Mouse (Mus musculus): ENCODE results near the gene Lrrc75b.
"Not testable (repeated sequence)": the region's sequence is repeated elsewhere in the genome, so short reads cannot be mapped to it uniquely, and the experiment has no call there.

Lrrc75b gene

DNA sequence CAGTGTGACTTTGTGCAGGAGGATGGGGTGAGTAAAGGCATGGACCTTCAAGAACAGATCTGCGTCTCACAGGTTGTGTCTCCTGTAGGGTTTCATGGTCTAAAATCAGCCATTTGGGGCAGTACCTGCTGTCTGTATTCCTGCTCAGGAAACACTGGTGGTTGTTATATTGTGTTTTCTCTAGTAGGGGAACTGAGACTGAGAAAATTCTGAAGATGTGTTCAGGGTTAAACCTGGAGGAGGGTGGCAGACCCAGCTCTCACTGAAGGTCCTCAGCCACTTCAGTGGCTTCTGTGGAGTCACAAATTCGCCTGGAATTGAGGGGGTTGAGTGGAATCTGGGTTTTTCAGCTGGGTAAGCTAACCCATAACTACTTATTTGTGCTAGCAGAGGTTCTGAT is 29.8 kb downstream of the Lrrc75b start:
- DNase-seq, result peak; percentile 57

DNA sequence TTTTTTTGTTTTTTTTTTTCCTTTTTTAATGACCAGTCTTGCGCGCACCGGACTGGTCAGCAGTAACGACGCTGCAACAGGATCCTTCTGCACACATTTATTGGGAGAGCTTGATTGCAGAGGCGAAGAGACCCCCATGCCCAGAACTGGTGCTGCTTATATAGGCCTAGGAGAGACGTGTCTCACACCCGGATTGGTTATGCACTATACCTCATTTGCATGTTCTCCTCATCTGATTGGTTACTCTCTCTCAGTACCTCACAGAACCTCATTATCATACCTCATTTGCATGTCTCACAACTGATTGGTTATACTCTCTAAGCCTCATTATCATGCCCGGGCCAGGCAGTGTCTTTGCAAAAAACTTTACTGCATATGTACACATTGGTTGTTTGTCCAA is 34.7 kb downstream of the Lrrc75b start:
- DNase-seq, result peak; percentile 63

- no peak for DNase-seq
Measured at GRCm38 (mm10) chr10:75521643-75522042, 38.5 kb downstream of the Lrrc75b start.

DNA sequence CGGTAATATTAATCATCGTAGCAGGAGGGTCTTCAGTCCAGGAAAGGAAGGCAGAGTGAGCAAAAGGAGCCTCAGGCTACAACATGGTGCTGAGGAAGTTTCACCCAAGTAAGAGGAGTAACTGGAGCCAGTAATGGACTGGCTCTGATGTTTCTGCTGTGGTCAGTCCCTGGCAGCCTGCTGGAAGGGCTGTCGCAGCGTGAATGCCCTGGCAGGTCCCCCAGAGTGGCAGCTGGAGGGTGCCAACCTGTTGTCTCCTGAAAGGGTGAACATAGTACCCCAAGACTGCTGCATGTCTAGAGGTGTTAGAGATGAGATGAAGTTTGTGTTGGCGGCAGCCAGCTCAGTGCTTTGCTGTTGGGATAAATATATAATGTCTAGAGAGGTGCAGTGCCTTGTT is 39.5 kb downstream of the Lrrc75b start:
- DNase-seq, result no peak

GRCm38 (mm10) chr10:75517758-75518143 is 42.4 kb downstream of the Lrrc75b start, which contains the start of gene Gucd1:
Gene Gucd1, minus strand, starts transcription at chr10:75517972.
- peak; percentile 100 for DNase-seq

- peak; percentile 99 for DNase-seq
Measured at GRCm38 (mm10) chr10:75517073-75517757, 42.9 kb downstream of the Lrrc75b start, which contains the start of gene Snrpd3. Gene Snrpd3, plus strand, starts transcription at chr10:75517551.

DNA sequence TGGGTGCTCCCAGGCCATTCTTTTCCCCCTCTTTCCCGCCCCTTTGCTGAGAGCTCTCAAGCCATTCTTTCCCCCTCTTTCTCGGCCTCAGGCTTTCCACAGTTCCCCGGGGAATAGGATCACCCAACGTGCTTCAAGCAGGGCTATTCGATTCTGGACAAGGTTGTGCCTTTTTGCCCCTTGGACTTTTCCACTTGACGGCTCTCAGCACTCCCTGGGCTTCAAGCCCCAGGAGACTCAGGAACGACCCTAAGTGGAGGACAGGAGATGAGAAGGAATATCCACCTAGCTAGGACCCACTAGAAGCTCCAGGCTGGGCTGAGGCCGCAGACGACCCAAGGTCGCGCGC is 43.4 kb downstream of the Lrrc75b start:
- no peak for DNase-seq

GRCm38 (mm10) chr10:75516038-75516723 is 43.9 kb downstream of the Lrrc75b start:
- peak; percentile 90 for DNase-seq

- DNase-seq, result peak; percentile 80
Measured at GRCm38 (mm10) chr10:75515216-75516037, 44.7 kb downstream of the Lrrc75b start.

- peak; percentile 89 for DNase-seq
Measured at GRCm38 (mm10) chr10:75514361-75514760, 45.8 kb downstream of the Lrrc75b start.

DNA sequence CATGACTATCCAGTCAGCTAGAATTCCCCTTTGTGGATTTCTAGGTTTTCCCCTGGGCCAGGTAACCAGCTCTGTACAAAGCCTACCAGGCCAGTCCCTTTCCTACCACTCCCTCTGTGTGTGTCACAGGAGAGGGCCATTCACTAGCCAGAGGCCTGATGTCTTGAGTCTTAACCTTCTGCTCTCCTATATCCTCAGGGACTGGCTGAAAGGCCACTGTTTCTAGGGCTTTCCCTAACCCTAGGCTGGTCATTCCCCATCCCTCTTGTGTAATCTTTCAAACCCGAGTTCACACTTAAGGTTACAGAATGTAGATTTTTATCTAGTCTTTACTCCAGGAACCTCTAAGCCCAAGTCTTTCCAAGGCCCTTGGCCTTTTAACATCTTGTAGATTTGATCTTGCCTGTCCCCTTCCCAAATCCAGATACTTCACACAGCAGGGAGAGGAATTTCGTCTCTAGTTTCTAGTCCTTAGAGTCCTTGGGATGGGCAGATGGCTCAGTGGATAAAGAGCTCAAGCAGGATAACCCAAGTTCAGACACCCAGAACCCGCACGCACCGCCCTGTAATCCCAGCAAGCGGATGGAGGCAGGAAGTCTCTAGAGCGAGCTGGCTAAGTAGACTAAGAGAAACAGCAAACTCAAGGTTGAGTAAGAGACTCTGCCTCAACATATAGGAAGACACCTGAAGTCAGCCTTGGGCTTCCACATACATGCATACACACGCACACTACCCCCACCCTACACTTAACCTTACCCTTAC is 46.6 kb downstream of the Lrrc75b start:
- peak; percentile 83 for DNase-seq

GRCm38 (mm10) chr10:75512796-75513195 is 47.3 kb downstream of the Lrrc75b start:
- DNase-seq, result no peak

DNA sequence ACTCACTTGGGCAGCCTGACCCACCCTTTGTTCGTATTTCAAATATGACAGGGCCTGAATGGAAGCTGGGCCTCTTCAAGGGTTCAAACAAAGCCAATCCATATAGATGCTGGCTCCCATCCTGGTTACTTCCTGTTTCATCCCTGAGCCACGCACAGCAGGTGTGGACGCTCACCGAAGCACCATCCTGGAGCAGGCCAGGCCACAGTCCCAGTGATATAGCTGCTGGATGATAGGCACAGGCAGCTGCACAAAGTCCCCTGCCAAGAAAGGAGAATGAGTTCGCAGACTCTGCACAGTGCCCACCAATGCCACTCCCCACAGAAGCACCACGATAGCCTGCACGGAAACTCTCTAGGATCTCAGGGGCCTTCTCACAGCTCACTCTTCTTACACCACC is 48.2 kb downstream of the Lrrc75b start:
- peak; percentile 88 for DNase-seq

DNA sequence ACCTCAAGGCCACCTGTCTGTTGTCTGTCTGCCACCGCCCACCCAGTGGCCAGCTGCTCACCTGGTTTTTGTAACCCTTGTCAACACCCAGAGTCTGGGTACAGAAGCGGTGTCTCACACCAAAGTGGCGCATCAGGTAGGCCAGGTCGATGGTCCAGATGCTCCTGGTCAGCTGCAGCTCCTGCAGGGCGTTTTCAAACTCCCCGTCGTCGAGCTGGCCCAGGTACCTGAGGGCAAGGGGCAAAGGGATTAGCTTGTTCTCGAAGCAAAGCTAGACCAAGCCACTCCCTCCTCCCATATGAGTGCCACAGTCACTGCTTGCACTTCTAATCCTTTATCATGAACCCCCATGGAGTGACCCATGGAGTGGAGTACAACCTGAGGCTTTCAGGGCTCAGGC is 49.1 kb downstream of the Lrrc75b start:
- DNase-seq, result peak; percentile 92

DNA sequence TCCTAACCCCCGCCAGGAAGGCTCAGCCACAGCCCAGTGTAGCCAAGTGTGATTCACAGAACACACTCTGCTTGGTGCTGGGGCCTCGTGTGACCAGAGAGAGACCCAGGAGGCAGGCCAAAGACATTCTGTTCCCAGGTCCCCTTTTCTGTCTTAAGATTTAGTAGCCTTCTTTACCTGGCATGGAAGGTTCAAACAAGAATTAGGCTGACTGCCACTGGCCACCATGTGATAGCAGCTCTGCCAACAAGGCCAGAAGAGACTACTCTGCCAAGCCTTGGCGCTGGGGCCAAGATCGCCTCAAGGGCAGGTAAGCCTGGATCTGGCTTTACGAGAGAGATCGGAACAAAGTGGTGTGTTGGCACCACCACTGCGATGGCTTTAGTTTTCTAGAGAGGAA is 49.7 kb downstream of the Lrrc75b start:
- DNase-seq, result peak; percentile 96

DNA sequence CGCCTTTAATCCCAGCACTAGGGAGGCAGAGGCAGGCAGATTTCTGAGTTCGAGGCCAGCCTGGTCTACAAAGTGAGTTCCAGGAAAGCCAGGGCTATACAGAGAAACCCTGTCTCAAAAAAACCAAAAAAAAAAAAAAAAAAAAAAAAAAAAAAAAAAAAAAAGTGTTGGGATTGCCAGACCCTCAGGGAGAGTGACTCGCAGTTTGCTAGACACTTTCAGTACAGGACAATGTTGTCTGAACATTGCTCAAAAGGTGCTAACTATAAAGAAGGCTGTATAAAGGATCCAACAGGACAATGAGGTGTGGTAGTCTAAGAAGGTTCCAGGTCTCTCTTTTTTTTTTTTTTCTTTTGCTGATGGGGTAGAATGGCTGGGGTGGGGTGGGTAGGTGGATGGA is 54.2 kb downstream of the Lrrc75b start:
- not testable (repeated sequence) for DNase-seq

DNA sequence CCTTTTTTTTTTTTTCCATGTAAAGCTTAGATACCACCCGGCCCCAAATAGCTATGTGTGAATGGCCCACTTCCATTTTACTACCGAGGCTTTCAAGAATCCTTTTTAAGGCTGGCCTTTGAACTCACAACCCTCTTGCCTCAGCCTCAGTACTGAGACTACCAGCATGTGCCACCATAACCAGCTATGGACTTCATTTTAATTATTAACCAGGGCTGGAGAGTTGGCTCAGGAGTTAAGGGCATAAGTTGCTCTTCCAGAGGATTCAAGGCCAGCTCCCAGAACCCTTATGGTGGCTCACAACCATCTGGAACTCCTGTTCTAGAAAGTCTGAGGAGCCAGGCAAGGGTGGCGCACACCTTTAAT is 55.0 kb downstream of the Lrrc75b start:
- peak; percentile 86 for DNase-seq

- DNase-seq, result peak; percentile 97
Measured at GRCm38 (mm10) chr10:75504234-75505129, 55.6 kb downstream of the Lrrc75b start.

DNA sequence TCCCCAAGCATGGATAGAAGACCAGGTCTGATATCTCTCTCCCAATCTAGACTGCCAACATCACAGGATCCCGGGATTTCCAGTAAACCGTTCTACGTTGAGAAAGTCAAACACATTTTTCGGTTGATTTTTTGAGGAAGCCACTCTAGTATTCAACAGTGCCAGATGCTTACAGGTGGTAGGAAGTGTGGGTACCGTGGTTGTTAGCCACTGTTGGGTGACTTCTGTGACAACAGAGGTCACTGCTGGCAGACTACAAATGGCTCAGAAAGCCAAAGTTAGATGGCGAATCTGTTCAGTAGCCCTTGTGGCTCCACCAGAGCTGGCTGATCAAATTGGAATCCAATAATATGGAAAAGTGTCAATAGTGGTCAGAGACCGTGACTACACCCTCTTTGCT is 56.4 kb downstream of the Lrrc75b start:
- no peak for DNase-seq

GRCm38 (mm10) chr10:75501641-75502040 is 58.5 kb downstream of the Lrrc75b start:
- no peak for DNase-seq

GRCm38 (mm10) chr10:75500345-75500744 is 59.8 kb downstream of the Lrrc75b start:
- peak; percentile 86 for DNase-seq

Measured in heart, adult 11 months (tissue).